Mouse (Mus musculus) thymus, postnatal 4 days (tissue): ENCODE measurements around the gene Snx22.

Source experiments
- DNase-seq: peaks from one replicate; pipeline ENCODE4 v3.0.0; 2021

Gene Snx22

DNA sequence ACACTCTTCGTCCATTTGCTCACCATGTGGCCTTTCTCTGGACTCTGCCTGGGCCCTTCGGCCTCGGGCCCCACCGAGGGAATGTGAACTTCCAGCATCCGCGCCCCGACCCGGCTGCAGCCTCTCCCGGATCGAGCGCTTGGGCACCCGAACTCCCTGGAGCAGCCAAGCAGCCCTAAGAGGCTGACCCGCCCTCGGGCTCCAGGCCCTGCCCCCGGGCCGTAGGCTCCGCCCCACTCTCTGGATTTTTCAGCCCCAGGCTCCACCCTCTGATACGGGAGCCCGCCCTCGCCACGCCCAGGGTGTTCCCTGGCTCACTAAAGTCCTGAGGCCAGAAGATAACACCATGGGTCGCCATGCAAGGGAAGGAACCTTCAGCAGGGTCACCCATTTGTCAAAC, at the start of gene Snx22:
Gene Snx22 (minus strand): TSS at position 137 of the 400 bp plus-strand sequence.
- DNase-seq = peak; percentile 75

DNA sequence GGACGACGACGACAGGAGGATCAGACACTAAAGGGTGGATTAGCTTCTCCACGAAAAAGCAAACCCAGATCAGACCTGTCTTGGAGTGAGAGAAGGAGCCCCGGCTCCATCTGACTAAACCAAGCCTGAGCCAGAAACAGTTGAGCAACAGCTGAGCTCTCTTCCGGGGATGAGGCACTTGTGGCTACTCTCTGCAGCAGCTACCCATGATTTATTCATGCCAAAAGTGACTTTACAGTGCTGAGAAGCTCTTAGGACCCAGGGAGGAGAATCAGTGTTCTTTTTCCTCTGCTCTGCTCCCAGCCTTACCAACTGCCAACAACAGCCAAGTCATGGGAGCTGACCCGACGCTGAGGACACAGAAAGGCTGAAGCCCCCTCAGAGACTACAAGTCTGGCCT, 47.4 kb upstream of the Snx22 start:
- no peak for DNase-seq

DNA sequence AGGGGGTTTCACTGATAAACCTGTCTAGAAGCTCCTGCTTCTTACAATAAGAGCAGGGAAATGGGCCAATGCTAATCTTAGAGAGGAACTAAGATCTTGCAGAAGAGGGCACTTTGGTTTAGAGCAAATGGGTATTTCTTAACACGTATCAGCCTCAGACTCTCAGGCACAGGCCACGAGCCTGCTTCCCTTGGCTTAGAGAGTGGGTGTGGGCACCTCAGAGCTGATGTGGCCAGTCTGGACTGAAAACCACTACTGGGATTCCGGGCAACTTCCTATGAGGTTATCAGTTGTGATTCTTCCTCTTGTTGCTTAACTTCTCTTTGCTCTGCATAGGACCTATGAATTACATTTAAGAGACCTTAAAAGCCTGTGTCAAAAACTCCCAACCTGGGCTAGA, 44.8 kb upstream of the Snx22 start:
- DNase-seq = no peak

DNA sequence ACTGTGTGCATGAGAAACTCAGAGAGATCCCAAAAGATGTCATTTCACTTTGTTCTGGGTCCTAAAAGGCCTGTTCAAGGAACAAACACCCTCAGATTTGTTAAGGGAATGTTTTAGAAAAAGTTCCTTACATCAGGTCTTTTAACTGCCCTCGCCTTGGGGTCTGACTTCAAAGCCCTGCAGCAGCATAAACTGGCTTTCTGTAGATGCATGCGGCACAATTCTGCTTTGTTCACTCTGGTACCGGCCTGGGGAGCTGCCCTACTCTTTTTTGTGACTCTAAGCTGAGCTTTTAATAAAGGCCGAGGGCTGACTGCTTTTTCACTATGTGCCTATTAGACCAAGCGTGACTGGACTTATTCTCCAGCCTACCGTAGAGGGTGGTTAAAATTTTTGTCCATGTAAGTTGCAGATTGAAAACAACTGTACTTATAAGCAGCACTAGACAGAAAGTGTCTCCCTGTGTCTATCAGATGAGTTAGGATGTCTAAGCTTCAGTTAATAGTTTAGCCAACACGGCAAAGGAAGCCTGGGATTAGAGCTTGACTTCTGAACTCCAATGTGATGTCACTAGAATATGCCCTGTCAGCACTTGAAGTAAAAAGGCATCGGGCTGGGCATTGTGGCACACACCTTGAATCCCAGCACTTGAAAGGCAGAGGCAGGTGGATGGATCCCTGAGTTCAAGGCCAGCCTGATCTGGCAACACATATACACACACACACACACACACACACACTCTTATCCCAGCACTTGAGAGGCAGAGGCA, 41.3 kb upstream of the Snx22 start:
- no peak for DNase-seq

DNA sequence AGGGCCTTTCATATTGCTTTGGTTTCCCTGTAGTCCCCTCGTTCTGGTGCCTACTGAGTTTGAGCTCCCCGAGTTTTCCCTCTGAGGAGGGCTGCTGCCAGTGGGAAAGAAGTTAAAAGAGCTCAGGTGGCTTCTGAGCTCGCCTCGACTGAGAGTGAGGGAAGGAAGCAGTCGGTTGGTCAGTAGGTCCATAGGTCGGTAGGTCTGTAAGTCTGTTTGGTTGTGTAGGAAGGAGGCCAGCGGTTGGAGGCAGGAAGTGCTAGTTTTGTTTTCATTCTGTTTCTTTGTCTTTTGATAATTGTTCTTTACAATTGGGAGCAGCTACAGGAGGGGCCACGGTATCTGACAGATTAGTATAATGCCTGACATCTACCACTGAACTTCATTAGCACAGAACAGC, 40.6 kb upstream of the Snx22 start:
- DNase-seq = no peak

DNA sequence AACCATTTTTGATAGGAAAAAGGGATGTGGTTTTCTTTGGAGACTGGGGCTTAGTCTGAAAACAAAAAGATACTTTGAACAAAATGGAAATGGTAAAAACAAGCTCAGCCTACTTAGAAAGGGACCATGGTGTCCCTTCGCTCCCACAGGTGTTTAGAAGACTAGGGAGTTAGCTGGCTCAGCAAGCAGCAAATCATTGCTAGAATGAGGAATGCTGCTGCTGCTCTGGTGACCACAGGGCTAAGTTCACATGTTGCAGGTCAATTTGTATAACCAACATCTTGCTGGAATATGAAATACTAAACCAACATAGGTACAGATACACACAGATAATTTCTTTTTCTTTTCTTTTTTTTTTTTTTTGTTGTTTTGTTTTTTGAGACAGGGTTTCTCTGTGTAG, 40.1 kb upstream of the Snx22 start:
- DNase-seq = no peak

DNA sequence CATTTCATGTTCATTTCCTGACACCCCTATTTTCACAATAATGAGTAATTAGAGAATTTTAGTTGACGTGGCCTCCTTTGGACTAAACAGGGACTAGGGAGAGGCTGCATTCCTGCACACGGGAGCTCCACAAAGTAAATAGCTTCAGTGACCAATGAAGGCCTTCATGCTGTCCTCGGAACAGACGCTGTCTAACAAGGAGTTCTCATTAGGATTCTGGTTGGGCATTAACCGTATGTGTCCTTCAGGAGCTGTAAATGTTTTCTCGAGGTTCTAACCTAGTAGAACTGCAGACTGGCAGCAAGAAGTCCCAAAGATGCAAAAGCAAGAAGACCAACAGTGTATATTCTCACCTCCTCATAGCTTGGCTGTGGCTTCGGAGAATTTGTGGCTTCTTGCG, 35.6 kb upstream of the Snx22 start:
- no peak for DNase-seq

DNA sequence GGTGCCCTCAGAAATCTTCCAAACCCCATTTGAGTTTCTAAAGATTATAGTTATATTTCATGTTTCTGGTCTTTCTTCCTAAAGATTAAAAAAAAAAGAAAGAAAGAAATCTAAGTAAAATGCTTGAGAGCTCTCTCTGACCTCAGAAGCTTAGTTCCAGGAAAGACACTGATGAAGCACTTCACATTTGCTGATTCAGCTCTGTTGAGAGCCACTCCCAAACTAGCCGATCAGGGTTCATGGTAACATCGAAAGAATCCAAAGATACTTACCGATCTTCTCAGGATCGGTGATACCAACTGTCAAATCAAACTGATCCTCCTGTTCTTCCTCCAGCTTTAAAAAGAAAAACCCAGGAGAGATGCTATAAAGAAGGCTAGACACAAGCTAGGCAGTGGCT, 35.1 kb upstream of the Snx22 start:
- no peak for DNase-seq

DNA sequence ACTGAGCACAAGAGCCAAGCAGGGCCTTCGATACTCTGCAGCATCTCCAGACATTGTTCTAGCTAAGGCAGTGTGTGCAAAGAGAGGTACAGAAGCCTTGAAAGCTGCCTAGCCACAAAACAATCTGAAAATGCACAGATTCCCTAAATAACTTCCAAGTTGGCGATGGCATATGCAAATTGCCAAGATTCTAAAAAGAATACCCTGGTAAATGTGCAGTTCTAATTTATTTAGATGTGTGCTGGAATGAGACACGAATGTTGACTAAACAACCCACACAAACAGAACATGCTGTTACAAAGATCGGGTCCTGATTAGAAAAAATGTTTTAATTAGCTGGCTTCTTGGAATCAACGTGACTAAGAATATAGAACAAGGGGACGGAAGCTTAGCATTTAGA, 33.1 kb upstream of the Snx22 start:
- no peak for DNase-seq

DNA sequence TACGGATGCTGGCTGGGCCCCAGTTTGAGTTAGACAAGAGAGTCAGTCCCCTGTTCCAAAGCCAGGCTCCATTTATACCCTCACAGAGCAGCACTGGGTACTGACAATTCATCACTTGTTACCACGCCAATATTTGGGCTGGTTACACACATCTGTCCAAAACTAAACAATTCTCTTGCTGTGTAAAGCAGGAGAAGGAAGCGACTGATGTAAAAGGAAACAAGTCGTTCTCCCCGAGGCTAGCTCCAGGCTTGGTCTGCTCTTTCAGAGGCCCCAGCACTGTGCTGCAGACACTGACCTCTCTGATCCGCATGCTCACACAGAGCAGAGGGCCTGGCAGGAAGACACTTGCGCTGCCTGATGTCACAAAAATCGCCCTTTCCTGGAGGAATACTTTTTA, 32.1 kb upstream of the Snx22 start:
- DNase-seq = no peak

DNA sequence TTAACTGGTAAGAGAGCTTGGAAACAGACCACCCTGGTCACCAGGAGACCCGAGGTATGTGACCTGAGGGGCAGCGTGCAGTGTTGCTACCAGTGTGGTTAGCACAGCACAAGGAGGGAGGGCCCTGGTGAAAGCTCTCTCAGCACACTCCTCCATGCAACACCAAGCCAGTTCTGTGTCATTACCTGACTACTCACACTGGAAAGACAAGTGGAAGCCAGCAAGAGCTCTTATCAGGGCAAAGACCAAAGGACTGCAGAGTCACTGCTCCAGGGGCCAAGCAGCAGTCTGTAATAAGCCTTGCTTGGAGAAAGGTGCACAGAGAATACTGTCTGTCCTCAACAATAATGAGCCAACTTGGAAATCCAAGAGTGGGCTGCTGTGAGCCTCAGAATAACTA, 23.1 kb upstream of the Snx22 start:
- no peak for DNase-seq

DNA sequence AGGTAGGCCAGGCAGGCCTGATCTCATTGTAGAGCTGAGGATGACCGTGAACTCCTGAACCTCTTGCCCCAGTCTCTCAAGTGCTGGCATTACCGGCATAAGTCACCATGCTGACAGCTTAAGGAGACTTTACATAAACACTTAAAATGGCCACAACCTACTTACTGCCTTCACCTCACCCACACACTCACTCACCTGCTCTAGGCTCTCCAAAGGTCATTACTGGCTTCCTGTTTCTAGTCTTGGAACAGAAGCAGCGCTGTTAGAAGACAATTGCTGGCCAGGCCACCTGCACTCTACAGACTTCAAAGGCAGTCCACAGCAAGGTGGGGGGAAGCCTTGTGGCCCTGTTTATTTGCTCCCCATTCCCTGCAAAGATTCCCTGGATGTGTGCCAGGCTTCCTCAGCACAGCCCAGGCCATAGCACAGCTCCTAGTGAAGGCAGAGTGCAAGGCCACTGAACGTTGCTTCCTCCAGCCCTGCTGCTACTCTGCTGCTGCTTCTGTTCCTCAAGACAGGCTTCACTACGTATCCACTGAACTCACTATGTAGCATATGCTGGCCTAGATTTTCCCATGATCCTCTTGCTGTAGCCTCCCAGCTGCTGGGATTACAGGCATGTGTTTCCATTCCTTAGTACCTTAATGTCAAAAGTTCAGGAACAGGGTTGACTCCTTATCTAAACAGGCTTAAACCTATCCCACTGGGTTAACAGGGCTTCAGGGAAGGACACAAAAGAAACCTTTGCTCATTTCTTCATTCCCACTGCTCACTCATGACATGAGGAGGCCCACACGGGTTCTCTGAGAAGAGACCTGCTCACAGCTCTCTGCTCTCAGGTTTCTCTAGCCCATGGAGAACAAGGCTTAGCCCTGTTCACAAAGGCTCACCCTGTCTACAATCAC, 22.1 kb upstream of the Snx22 start:
- DNase-seq = peak; percentile 17

DNA sequence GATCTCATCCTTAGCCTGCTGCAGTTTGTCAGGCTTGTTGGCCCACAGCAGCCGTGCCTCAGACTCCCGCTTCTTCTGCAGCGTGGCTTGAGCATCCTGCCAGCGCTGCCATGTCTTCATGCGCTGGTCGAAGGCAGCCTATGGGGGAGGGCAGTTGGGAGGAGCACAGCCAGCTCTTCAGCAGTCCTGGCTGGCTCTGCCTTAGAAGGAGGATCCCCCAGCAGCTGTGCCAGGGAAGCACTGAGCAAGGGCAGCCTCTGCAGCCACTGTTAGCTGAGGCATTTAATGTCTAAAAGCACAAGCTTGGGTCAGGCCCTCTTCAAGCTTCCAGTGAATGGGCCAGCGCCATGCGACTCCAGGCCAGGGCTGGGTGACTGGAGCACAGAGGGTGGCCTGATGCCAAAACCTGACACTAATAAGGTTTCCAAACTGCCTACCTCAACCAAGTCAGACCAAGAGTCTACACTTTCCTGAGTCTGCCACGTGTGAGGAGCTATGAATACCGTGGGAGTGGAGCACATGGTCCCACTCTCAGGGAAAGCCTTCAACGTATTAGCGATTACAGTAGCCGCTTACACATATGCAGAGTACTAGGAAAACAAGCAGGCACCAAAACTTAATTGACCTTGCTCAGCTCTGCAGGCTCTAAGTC, 21.2 kb upstream of the Snx22 start:
- no peak for DNase-seq

DNA sequence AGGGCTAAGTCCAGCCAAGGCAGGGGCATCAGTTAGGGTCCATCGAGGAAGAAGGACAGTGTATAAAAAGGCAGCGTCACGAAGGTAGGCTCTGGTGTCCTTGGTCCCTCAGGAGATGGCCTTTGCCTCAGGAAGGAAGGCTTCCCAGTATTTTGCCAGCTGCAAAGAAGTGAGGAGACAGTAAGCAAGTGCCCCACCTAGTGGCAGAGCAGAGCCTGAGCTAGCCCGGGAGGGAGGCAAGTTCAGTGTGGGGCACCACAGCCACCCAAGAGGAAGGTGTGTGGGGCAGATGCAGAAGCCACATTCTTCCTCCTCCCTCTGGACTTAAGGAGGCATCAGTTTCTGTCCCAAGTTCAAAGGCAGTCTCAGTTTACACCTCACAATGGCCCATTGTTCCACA, 18.9 kb upstream of the Snx22 start:
- peak; percentile 78 for DNase-seq

DNA sequence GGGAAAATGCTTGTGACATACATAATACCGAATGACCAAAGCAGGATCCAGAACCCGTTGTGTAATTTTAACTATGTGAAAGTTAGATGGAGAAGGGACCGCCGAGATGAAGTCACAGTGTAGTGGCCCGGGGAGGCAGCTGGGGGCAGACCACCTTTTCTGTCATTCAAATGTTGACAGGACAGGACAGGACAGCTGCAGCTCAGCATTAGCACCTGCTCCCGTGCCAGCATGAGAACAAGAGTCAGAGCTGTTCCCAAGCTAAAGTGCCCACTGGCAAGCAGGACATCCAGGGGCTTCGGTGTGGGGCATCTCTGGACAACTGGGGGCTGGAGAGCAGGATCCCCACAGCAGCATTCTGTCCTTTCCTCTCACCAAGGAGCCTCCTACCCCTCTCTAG, 17.5 kb upstream of the Snx22 start:
- DNase-seq = no peak

DNA sequence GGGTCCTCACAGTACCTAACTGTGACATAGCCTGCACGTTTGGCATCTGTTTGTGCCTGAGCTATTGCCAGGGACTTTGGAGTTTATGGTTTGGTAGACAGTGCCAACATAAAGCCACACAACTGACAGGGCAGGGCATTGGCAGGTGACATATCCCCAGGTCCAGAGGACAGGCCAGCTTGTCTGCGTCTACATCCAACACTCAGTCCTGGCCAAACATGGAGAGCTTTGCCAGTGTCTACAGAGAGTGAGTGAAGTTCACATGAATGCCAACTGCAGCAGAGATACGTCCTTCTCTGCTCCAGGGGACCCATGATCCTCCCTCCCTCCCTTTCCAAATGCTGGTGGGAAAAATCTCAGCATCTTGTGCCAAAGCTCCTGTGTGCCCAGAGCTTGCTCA, 14.7 kb upstream of the Snx22 start:
- DNase-seq = no peak

DNA sequence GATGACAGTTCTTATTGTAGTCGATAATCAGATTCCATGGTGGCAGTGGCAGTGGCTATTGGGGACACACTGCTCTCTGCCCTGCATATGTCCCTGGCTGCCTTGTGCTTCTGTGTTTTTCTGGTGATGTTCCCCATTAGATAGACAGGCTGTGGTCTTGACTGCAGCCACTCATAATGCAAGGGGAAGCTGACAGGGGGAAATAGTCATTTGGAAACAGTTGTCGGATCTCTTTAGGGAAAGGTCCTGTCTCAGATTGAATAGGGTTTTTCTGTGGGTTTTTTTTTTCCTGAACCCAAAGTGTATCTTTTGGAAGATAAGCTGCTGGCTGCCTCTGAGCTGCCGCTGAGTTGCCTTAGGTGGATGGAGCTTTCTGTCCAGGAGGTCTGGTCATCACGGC, 12.5 kb upstream of the Snx22 start:
- no peak for DNase-seq

DNA sequence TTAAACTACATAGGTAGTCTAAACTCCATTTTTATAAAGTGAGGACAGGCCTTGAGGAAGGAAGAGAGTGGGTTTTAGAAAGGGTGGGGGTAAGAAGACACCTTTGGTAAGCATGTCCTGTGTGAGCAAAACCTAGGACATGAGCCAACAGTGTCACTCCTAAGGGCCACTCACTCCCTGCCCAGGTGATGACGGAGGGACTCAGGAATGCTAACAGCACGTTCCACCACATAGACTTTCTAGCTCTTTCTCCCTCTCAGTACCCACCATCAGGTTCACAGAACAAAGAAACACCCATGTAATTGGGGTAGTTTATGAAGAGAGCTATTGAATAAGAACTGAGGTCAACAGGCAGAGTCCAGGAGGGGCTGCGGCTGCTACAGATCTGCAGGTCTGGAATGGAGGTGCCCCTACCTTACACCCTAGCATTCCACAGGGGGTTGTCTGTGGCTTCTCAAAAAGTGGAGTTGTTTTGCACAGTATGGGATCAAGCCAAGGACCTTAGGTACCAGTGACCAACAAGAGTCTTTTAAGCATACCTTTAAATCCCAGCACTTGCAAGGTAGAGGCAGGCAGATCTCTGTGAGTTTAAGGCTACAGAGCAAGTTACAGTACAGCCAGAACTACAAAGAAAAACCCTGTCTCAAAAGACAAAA, 11.4 kb upstream of the Snx22 start:
- no peak for DNase-seq

DNA sequence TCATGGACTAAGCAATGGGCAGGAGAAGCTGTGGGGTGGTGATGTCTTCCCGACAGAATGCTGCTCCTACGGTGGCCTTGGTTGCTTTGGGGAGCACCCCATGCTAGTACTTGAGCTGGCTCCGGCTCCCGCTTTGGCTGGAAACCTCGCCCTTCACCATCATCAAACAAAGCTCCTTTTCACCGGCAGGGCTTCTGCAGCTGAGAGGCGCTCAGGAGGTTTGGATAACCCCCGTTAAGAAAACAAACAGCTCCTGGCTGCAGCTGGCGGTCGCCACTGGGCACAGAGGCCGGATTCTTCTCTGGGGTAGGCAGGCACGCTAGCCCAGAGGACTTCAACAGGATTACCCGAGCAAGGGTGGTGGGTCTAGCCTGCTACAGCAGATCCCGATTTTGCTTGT, 9.0 kb upstream of the Snx22 start:
- no peak for DNase-seq

DNA sequence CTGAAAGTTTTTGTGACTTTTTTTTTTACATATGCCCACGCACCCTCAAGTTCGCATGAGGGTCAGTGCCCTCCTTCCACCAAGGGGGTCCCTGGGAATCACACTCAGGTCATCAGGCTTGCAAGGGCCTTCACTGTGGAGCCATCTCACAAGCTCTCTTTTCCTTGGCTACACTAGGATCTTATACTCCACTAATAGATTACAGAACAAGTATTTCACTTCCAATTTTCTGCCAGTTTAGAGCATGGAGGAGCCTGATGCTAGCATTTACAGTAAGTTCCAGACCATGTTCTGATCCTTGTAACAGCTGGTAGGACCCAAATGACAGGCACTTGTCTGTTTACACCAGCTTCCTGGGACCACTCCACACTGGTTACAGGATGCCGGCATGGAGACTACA, 8.6 kb upstream of the Snx22 start:
- DNase-seq = no peak

DNA sequence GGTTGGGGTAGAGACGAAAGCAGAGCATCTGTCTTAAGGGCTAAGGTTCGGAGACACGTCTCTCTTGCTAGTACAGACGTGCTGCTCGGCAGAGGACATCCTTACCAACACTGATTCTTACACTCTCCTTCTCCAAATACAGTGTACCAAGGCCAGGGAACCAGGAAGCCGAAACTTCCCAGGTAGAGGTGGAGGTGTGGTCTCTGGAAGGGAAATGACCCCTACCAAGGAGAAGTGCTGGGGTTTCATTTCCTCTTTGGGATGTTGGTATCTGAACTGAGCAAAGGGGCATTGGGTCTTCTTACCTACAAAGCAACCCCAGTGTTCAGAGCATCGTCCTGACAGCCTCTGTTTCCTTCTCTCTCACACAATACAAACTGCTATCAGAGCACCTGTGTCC, 3.2 kb upstream of the Snx22 start:
- DNase-seq = no peak

DNA sequence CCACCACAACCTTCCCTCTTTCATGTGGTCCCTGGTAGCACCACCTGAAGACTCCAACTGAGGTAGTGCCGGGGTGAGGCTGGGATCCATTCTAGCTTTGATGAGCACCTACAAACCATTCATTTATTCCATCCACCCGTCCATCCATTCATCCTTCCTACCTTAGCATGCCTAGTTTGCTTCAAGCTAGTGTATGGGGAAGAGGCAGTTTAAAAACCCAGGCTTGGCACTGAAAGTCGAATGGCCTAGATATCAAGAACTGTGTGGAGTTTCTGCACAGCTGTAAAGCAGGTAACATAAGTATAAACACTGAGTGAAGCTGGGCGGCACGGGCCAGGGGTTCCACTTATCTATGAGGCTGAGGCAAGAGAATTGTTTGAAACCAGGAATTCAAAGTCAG, 632 bp upstream of the Snx22 start:
- no peak for DNase-seq

DNA sequence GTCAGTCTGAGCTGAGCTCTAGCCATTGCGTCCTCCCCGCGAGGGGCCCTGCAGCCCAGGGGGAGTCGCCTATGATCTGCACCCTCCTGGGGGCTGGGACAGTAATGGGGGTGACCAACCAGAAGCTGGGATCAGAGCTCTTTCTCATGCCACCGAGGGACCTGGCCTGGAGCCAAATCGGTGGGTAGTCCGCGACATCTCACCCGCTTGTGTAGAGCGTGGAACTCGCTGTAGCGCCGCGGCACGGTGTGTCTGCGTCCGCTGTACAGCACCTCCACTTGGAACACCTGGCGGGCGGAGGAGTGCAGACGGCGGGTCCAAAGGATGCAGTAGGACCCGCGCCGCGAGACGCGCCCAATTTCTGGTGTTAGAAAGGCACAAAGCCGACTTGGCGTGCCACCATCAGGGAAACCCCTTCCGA, 538 bp downstream of the Snx22 start:
- DNase-seq = peak; percentile 65
